Mouse (Mus musculus) megakaryocyte, embryonic 14.5 days (primary cell): ENCODE measurements at regions not wholly inside any gene's neighbourhood (a gene's known extent, or its start where the extent isn't known, plus 50 kb on each side); places are given as distances from the start of the nearest gene placed in this dataset.

ENCODE experiments used
- FLI1 ChIP-seq: IDR thresholded peaks from 2 replicates; pipeline ENCODE4 v1.6.1; 2012; ENCODE audit warnings: low read length, inconsistent platforms, mixed read lengths
- GATA1 ChIP-seq: IDR thresholded peaks from 3 replicates; pipeline ENCODE4 v1.6.1; 2012; ENCODE audit warnings: mixed read lengths, low read length, inconsistent platforms, borderline replicate concordance

DNA sequence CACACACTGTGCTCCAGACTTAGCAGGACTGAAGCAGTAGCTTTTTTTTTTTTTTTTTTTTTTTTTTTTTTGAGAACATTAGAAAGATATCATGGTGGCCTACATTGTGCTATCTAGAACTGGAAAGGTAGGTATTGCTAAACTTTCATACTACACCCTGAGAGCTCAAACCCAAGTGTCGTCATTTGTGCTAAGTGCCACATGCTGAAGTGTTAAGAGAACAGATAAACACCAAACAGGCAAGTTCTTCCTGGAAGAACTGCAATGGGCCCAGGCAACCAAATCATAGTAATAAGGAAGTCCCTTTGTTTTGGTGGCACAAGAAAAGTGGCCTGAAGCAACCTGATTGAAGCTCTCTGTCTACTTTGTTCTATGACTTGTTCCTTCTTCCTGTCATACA is 76.6 kb downstream of the Arrdc3 start:
- TF ChIP-seq FLI1 (no peak), GATA1 (no peak)
